Mouse (Mus musculus) myocyte (in vitro differentiated cells): ENCODE results near the gene Bmp2k.

Source experiments
- MYOD1 ChIP-seq, 3 experiments: IDR thresholded peaks; one replicate each; pipeline ENCODE4 v1.6.1; 2011; ENCODE audit warnings: control low read depth in 2 of 3, low read depth in 2 of 3, mild to moderate bottlenecking in 2 of 3, moderate library complexity in 1 of 3; ENCODE audit not compliant: insufficient read length in 2 of 3, control insufficient read depth in 1 of 3
- MYOG ChIP-seq, 3 experiments: IDR thresholded peaks; one replicate each; pipeline ENCODE4 v1.6.1; 2011; ENCODE audit warnings: control low read depth in 2 of 3, low read depth in 2 of 3, mild to moderate bottlenecking in 2 of 3; ENCODE audit not compliant: insufficient read length in 2 of 3, control insufficient read depth in 1 of 3, insufficient read depth in 1 of 3
- POLR2A ChIP-seq: IDR thresholded peaks from one replicate; pipeline ENCODE4 v1.6.1; 2011; ENCODE audit warnings: low read depth, mild to moderate bottlenecking, control low read depth, moderate library complexity; ENCODE audit not compliant: insufficient read length
- POLR2AphosphoS2 ChIP-seq: IDR thresholded peaks from one replicate; pipeline ENCODE4 v1.6.1; 2011; ENCODE audit warnings: low read depth, control low read depth; ENCODE audit not compliant: insufficient read length
- TCF12 ChIP-seq: IDR thresholded peaks from one replicate; pipeline ENCODE4 v1.6.1; 2011; ENCODE audit warnings: mild to moderate bottlenecking, control low read depth; ENCODE audit not compliant: poor library complexity, insufficient read depth, severe bottlenecking
- TCF3 ChIP-seq: IDR thresholded peaks from one replicate; pipeline ENCODE4 v1.6.1; 2011; ENCODE audit warnings: low read depth, control low read depth; ENCODE audit not compliant: insufficient read length
- USF1 ChIP-seq: IDR thresholded peaks from one replicate; pipeline ENCODE4 v1.6.1; 2011; ENCODE audit warnings: low read depth, mild to moderate bottlenecking, control low read depth, moderate library complexity

DNA sequence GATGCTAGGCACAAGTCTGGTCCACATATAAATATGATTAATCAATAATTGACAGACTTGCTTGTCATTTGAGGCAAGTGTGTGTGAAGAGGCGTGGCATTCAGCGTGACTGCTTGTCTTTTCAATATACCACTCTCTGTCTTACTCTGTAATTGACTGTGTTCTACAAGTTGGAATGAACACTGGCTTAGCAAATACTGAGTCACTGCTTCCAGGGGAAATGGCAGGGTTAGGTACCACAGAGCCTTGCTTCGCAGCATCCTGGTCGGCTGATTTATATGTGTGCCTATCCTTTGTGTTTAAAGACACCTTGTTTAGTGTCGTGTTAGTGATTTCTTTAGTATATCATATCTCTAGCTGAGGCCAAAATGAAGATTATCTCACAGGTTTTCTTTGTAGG, 3.0 kb downstream of the Bmp2k start:
- TF ChIP-seq POLR2A: no peak
- TF ChIP-seq USF1: no peak
- TF ChIP-seq POLR2AphosphoS2: no peak
- no peak for TF ChIP-seq TCF12
- no peak for TF ChIP-seq MYOG (IDR thresholded peaks at IDR 0.05; ENCODE audit: control insufficient read depth in 1 of 3, insufficient read depth in 1 of 3, insufficient read length in 2 of 3, low read depth in 2 of 3)
- TF ChIP-seq MYOD1 (IDR thresholded peaks at IDR 0.05; ENCODE audit: control insufficient read depth in 1 of 3, insufficient read length in 2 of 3, low read depth in 2 of 3): no peak
- no peak for TF ChIP-seq TCF3
